Mouse (Mus musculus) left cerebral cortex, postnatal 36 days (tissue): Measurements from ENCODE around the gene Mvp. TPM values are rescaled to one million over a fixed set of nuclear protein-coding genes. Genes with fewer than 3 reads are reported as not detected.

Experiments used
- DNase-seq, 2 experiments: peaks; one replicate each; pipeline ENCODE4 v3.0.0; 2021 to 2022; ENCODE audit warnings: low spot score in 2 of 2, mixed read lengths in 1 of 2
- intact Hi-C: fragments of 180-260 bp; cut with DNase I; formaldehyde crosslinking; loops from one replicate; pipeline ENCODE4 v1.15.1; 2025
- total RNA-seq, 2 experiments: library from RNA; stranded (reverse); gene quantifications; 2 replicates each; pipeline ENCODE4 v1.2.3; 2021

The Mvp gene
- 1 to 10 TPM; 6.8 to 8.6 TPM for total RNA-seq

- peak in 1 of 2 experiments; percentile 30 for DNase-seq
- intact Hi-C loops = no loop called here
These were observed at the start of gene Mvp for GRCm38 (mm10) chr7:127014320-127014719. Gene Mvp, minus strand, starts transcription at chr7:127014621.

DNA sequence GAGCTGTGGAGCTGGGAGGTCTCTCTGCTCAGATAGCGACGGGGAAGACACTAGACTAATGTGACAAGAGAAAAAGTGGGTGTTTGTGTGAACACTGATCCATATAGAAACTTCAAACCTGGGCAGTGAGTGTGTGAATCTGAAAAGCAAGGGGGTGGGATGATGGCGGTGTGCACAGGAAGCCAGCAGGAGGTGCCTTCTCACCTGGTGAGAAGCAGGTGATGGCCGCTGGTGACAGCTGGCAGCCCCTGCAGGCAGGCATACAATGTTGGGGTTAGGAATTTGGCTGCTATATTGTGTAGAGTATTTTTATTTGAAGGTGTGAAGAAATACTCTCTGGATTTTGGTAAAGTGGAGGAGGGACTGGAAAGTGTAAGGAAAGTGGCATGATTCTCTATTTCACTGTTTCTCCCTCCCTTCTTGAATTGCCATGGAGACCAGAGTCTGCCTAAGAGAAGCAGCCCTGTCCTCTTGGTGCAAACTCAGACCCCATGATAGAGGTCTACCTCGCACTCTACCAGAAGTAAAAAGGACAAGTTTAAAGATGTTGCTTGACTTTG is 40.7 kb upstream of the Mvp start:
- DNase-seq = peak; percentile 7 to 31

DNA sequence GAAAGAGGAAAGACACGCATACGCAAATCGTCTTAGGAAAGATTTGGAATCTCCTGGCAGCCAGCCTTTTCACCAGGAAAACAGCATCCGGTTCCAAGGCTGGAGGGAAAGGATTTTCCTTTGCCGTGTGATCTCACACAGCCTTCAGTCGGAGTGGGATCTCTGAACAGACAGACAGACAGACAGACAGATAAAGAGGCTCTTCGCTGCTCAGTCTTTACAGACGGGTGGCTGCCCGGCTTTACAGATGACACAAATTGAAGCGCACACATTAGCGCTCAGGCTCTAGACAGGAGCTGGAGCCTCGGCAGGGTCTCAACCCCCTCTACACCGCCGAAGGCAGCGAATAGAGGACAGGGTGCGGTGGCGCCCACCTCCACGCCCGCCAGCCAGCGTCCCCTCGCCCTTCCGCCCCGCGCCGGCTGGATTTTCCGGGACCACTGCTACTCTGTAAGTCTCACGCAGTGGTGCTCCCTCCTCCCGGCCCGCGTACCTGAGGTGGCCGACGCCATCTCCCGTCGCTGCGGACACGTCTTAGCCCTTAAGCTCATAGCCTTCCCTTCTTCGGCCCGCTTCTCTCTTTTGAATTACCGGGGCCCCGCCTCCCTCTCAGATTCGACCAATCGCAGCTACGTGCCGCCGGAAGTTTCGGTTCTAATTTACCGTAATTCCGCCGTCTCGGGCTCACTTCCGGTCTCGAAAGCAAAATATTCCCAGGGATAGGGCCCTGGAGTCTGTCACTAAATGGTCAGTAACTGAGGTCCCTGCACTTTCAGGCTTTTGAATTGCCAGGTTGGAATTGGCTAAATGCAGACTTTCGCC is 27.6 kb upstream of the Mvp start, which contains the start of gene Kif22:
Gene Kif22, minus strand, starts transcription at position 621 of the 822 bp plus-strand sequence.
- intact Hi-C loops = no loop called here
- DNase-seq = peak; percentile 84 to 88

More for the DNA sequence above, 40.7 kb upstream of the Mvp start:
- intact Hi-C loops = no loop called here

- DNase-seq = no peak
- intact Hi-C loops = no loop called here
These were observed 16.8 kb upstream of the Mvp start for GRCm38 (mm10) chr7:127031244-127031643.

DNA sequence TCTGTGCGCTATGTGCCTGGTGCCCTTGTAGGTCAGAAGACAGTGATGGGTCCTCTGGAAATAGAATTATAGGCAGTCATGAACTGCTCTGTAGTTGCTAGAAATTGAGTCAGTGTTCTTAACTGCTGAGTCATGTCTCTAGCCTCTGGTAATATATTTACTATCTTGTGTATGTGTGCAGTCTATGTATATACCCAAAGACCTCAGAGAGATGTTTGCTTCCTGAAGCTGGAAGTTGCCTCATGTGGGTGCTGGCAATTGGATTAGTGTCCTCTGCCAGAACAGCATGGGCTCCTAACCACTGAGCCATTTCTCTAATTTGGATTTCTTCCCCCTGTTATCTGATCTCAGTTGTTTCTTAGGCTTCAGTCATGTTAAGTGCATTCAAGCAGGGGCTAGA is 15.8 kb upstream of the Mvp start:
- intact Hi-C loops = no loop called here
- no peak for DNase-seq

GRCm38 (mm10) chr7:127027885-127028284 is 13.5 kb upstream of the Mvp start:
- DNase-seq = peak in 1 of 2 experiments; percentile 31
- intact Hi-C loops = loop anchor here (5.0 kb wide), 2 partner anchors 74 to 146 kb away; partner anchors contain the start of gene Taok2

GRCm38 (mm10) chr7:127026984-127027726 is 12.7 kb upstream of the Mvp start, which contains the start of gene Maz:
Gene Maz, minus strand, starts transcription at chr7:127027037.
- peak; percentile 100 for DNase-seq
- intact Hi-C loops = loop anchor here (5.0 kb wide), 2 partner anchors 75 to 145 kb away; partner anchors contain the start of gene Taok2

DNA sequence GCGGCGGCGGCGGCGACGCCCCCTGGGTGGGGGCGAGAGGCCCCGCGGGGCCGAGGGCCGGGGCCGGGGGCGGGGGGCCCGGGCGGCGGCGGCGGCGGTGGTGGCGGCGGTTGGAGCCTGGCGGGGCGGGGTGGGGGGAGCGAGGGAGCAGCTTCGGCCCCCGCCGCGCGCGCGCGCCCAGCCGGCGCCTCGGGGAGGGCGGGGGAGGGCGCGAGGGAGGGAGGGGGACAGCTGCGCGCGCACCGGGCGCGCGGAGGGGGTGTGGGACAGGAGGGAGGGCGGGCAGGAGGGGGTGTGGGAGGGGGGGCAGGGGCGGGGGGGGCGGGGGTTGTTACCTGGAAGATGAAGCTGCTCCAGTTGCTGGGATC is 12.2 kb upstream of the Mvp start:
- no peak for DNase-seq
- intact Hi-C loops = loop anchor here (5.0 kb wide), 2 partner anchors 76 to 144 kb away; partner anchors contain the start of gene Taok2

GRCm38 (mm10) chr7:127026161-127026600 is 11.8 kb upstream of the Mvp start:
- intact Hi-C loops = loop anchor here (5.0 kb wide), 2 partner anchors 76 to 144 kb away; partner anchors contain the start of gene Taok2
- peak; percentile 53 to 68 for DNase-seq

DNA sequence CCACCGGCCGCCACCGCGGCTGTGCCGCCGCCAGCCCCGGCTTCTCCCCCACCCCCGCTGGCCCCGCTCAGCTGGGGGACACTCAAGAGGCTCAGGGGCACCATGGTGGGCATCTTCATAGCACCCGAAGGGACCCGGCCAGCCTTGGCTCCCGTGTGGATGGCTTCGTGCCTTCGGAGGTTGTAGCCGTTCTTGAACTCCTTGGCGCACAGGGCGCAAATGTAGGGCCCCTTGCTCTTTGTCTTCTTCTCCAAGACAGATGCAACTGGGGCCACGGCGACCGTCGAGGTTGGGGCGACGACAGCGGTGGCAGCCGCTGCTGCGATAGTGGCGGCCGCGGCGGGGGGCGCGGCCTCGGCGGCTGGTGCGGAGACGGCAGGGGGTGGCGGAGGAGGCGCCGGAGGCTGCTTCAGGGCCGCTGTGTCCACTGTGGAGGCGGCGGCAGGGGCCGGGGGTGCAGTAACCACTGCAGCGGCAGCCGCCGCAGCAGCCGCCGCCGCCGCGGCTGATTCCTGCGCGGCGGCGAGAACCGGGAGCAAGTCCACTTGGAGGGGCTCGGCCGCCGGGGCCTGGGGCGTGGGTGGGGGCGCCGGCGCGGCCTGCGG is 11.2 kb upstream of the Mvp start:
- intact Hi-C loops = loop anchor here (5.0 kb wide), 2 partner anchors 77 to 143 kb away; partner anchors contain the start of gene Taok2
- peak in 1 of 2 experiments; percentile 65 for DNase-seq

DNA sequence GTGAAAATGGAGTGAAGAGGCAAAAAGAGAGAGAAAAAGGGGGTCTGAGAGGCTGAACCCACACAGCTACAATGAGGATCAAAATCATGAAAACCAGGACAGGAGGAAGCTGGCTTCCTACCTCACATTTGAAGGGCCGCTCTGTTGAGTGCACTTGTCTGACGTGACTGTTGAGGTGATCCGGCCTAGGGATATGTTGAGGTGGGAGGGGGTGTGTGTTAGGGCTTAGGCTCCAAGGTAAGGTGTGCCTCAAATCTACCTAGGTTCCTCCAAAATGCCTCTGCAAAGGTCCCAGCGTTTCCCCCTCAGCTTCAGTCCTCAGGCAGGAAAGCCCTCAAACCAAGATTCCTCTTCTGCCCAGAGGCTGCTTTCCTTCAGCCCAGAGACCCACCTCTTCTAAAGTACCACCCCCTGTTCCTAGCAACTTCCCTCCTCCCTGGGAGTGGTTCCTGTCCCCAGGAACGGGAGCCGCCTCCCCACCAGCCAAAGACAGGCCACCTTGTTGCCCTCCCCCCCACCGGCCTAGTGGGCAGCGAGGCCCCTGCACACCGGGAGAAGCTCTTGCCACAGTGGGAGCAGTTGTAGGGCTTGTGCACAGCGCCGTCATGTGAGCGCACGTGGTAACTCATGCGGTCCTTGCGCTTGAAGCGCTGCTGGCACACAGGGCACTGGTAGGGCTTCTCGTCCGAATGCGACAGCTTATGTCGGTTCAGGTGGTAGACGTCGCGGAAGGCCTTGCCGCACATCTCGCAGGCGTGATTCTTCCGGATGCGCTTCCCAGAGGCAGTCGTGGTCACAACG is 10.5 kb upstream of the Mvp start:
- intact Hi-C loops = loop anchor here (5.0 kb wide), 2 partner anchors 77 to 143 kb away; partner anchors contain the start of gene Taok2
- peak; percentile 84 to 85 for DNase-seq

GRCm38 (mm10) chr7:127023896-127024690 is 9.7 kb upstream of the Mvp start:
- no peak for DNase-seq
- intact Hi-C loops = no loop called here

GRCm38 (mm10) chr7:127023272-127023691 is 8.9 kb upstream of the Mvp start:
- no peak for DNase-seq
- intact Hi-C loops = no loop called here

GRCm38 (mm10) chr7:127022528-127023271 is 8.3 kb upstream of the Mvp start:
- intact Hi-C loops = no loop called here
- DNase-seq = peak in 1 of 2 experiments; percentile 28

- intact Hi-C loops = no loop called here
- DNase-seq = no peak
These were observed 7.4 kb upstream of the Mvp start for GRCm38 (mm10) chr7:127021563-127022527.
